Mouse (Mus musculus) mouse embryonic stem cell (cell line): ENCODE data around the gene Pdzrn4.

Experiments used
- in situ Hi-C, 2 experiments: fragments of 300-500 bp; cut with MboI; formaldehyde crosslinking; loops; 1 replicate in 1 of 2; 3 replicates in 1 of 2; pipeline ENCODE4 v1.14.3; 2019 to 2020; ENCODE audit warnings: low sequenced_read_pairs in 2 of 2, low pct_unique_long_range_greater_than_20kb in 1 of 2, mixed read lengths in 1 of 2; ENCODE audit not compliant: unreplicated experiment in 1 of 2

Gene Pdzrn4

GRCm38 (mm10) chr15:92570526-92571243 is 174.0 kb downstream of the Pdzrn4 start:
- in situ Hi-C loops = no loop called here

GRCm38 (mm10) chr15:92571244-92571539 is 174.5 kb downstream of the Pdzrn4 start:
- in situ Hi-C loops = no loop called here

GRCm38 (mm10) chr15:92577476-92577875 is 180.8 kb downstream of the Pdzrn4 start:
- in situ Hi-C loops = no loop called here

- in situ Hi-C loops = no loop called here
These were observed 183.5 kb downstream of the Pdzrn4 start for GRCm38 (mm10) chr15:92580217-92580616.

GRCm38 (mm10) chr15:92580742-92581383 is 184.2 kb downstream of the Pdzrn4 start:
- in situ Hi-C loops = no loop called here

GRCm38 (mm10) chr15:92584357-92585138 is 187.9 kb downstream of the Pdzrn4 start:
- in situ Hi-C loops = no loop called here

GRCm38 (mm10) chr15:92587431-92587830 is 190.8 kb downstream of the Pdzrn4 start:
- in situ Hi-C loops = no loop called here

- in situ Hi-C loops = no loop called here
These were observed 198.0 kb downstream of the Pdzrn4 start for GRCm38 (mm10) chr15:92594721-92595120.

- in situ Hi-C loops = no loop called here
These were observed 200.5 kb downstream of the Pdzrn4 start for GRCm38 (mm10) chr15:92597011-92597780.

- in situ Hi-C loops = no loop called here
These were observed 202.0 kb downstream of the Pdzrn4 start for GRCm38 (mm10) chr15:92598380-92599295.

GRCm38 (mm10) chr15:92599381-92599780 is 202.7 kb downstream of the Pdzrn4 start:
- in situ Hi-C loops = no loop called here

- in situ Hi-C loops = no loop called here
These were observed 214.2 kb downstream of the Pdzrn4 start for GRCm38 (mm10) chr15:92610866-92611265.

- in situ Hi-C loops = no loop called here
These were observed 215.7 kb downstream of the Pdzrn4 start for GRCm38 (mm10) chr15:92612386-92612785.

GRCm38 (mm10) chr15:92613228-92613627 is 216.5 kb downstream of the Pdzrn4 start:
- in situ Hi-C loops = no loop called here

- in situ Hi-C loops = no loop called here
These were observed 225.1 kb downstream of the Pdzrn4 start for GRCm38 (mm10) chr15:92621731-92622234.

GRCm38 (mm10) chr15:92622323-92622722 is 225.6 kb downstream of the Pdzrn4 start:
- in situ Hi-C loops = no loop called here

- in situ Hi-C loops = no loop called here
These were observed 232.5 kb downstream of the Pdzrn4 start for GRCm38 (mm10) chr15:92629172-92629571.
